Mouse (Mus musculus) liver, embryonic 14.5 days (tissue): Measurements from ENCODE around the gene Zfp513.

ENCODE experiments used
- CTCF ChIP-seq: IDR thresholded peaks from 2 replicates; pipeline ENCODE4 v1.5.1; 2016; ENCODE audit warnings: antibody characterized with exemption, low read depth, control low read depth
- EP300 ChIP-seq: IDR thresholded peaks from 2 replicates; pipeline ENCODE4 v1.6.1; 2016; ENCODE audit warnings: antibody characterized with exemption, low read depth

- TF ChIP-seq CTCF (no peak), EP300 (no peak)
These were observed 49.5 kb upstream of the Zfp513 start, which contains the start of gene Krtcap3 for GRCm38 (mm10) chr5:31251541-31252101.
